Mouse (Mus musculus) embryonic facial prominence, embryonic 14.5 days (tissue): ENCODE data around the gene Unc13a. TPM values are rescaled to one million over a fixed set of nuclear protein-coding genes. Genes with fewer than 3 reads are reported as not detected.

Experiments
- ATAC-seq: fragments of 200-750 bp; cut with Nextera tagmentation; 2 replicates; pipeline ENCODE4 v1.8.0; 2017; ENCODE audit warnings: low read depth, moderate number of reproducible peaks, moderate TSS enrichment
- DNase-seq: peaks from one replicate; pipeline ENCODE4 v3.0.0-alpha.2; 2015; ENCODE audit warnings: low spot score
- H3K27ac ChIP-seq: fragments of 300-500 bp; sonication (generic); replicated peaks from 2 replicates; pipeline ENCODE4 v1.5.1; 2014; ENCODE audit warnings: low read depth, mild to moderate bottlenecking, low read length, moderate library complexity
- H3K27me3 ChIP-seq: fragments of 300-500 bp; sonication (generic); replicated peaks from 2 replicates; pipeline ENCODE4 v1.6.1; 2014; ENCODE audit warnings: low read length; ENCODE audit not compliant: control insufficient read depth, insufficient read depth
- H3K36me3 ChIP-seq: fragments of 300-500 bp; sonication (generic); 2 replicates; pipeline ENCODE4 v1.6.1; 2014; ENCODE audit warnings: low read length, mixed read lengths; ENCODE audit not compliant: control insufficient read depth, insufficient read depth
- H3K4me1 ChIP-seq: fragments of 300-500 bp; sonication (generic); 2 replicates; pipeline ENCODE4 v1.6.1; 2014; ENCODE audit warnings: antibody characterized with exemption, low read length; ENCODE audit not compliant: control insufficient read depth, insufficient read depth
- H3K4me2 ChIP-seq: fragments of 300-500 bp; sonication (generic); 2 replicates; pipeline ENCODE4 v1.6.1; 2014; ENCODE audit warnings: low read depth, mild to moderate bottlenecking, low read length, moderate library complexity, mixed read lengths
- H3K4me3 ChIP-seq: fragments of 300-500 bp; sonication (generic); 2 replicates; pipeline ENCODE4 v1.5.1; 2014; ENCODE audit warnings: low read depth, mild to moderate bottlenecking, low read length
- H3K9ac ChIP-seq: fragments of 300-500 bp; sonication (generic); 2 replicates; pipeline ENCODE4 v1.6.1; 2014; ENCODE audit warnings: low read depth, mild to moderate bottlenecking, low read length, moderate library complexity, mixed read lengths
- H3K9me3 ChIP-seq: fragments of 300-500 bp; sonication (generic); 2 replicates; pipeline ENCODE4 v1.6.1; 2016; ENCODE audit warnings: low read length; ENCODE audit not compliant: control insufficient read depth
- WGBS: fragments of 180-500 bp; shearing (Covaris S2); extraction: QIAGEN DNeasy Blood & Tissue Kit; methylation state at CpG from one replicate; pipeline ENCODE4 v1.1.7; 2014; 5-methylcytosine and 5-hydroxymethylcytosine counted together
- polyA plus RNA-seq: library from polyadenylated mRNA; unstranded; fragments of >200 nt; fragmentation: Nextera tagmentation; extraction: Ambion mirVana; gene quantifications from 2 replicates; pipeline ENCODE4 v1.2.1, GENCODE M21; 2014

The Unc13a gene
- polyA plus RNA-seq, 1 experiment from 2014 or later = 1.1 TPM

- peak; percentile 73 for DNase-seq
- Histone ChIP-seq H3K27ac (0 out of 2 replicates have a peak within 1 kb of the TSS, but pooled peaks have one; percentile 22), H3K4me2 (peak within 1 kb of the TSS; percentile 88), H3K36me3 (no peaks in the 10 kb centered on the region), H3K4me1 (peaks cover 9% of the 10 kb centered on the region; the same call in 1 of the 2 replicates), H3K9ac (peak within 1 kb of the TSS; percentile 75), H3K4me3 (peak within 1 kb of the TSS; percentile 61), H3K9me3 (no peaks in the 10 kb centered on the region), H3K27me3 (peaks cover 51% of the 10 kb centered on the region)
- 5% methylated on average over 22 of the region's 40 CpGs for WGBS
- ATAC-seq = peak; percentile 42
These were observed 4.6 kb upstream of the Unc13a start, which contains the start of gene Jak3 for GRCm38 (mm10) chr8:71676020-71676741. TSS of gene Jak3 (plus strand) at chr8:71676296.

DNA sequence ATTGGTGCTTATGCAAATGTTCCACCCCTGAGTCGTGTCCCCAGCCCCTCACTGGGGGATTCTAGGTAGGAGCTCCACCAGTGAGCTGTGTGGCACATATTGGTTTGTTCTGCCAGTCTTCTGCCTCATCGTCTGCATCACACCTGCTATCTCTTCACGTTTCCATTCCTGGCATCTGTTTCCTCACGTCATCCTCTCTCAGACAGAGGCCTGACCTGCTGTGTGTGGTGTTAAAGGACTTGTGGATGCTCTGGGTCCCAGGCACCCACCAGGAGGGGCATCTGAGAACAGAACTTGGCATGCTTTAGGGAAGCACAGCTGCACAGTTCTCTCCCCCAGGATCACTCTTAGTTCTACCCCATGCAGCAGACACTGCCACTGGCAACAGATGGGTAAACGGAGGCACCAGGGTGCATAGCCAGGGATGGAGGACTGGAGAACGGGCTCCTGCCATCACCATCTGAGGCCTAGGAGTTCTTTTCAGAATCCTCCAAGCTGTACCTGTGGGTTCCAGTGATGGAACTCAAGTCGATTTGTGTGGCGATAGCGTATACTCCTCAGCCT lies 4.0 kb upstream of the Unc13a start:
- no peak for DNase-seq
- H3K36me3 ChIP-seq = no peaks in the 10 kb centered on the region
- 35% methylated on average over 9 of the region's 9 CpGs for WGBS
- H3K4me2 ChIP-seq = peak overlapping the region; percentile 88; the same call in 1 of the 2 replicates
- peaks cover 15% of the 10 kb centered on the region; the same call in 1 of the 2 replicates for H3K4me1 ChIP-seq
- H3K27me3 ChIP-seq = peaks cover 44% of the 10 kb centered on the region
- no peak overlapping the region for H3K9ac ChIP-seq
- H3K9me3 ChIP-seq = no peaks in the 10 kb centered on the region
- no peak overlapping the region for H3K27ac ChIP-seq
- no peak for ATAC-seq
- H3K4me3 ChIP-seq = peak overlapping the region; percentile 61; the same call in 1 of the 2 replicates

DNA sequence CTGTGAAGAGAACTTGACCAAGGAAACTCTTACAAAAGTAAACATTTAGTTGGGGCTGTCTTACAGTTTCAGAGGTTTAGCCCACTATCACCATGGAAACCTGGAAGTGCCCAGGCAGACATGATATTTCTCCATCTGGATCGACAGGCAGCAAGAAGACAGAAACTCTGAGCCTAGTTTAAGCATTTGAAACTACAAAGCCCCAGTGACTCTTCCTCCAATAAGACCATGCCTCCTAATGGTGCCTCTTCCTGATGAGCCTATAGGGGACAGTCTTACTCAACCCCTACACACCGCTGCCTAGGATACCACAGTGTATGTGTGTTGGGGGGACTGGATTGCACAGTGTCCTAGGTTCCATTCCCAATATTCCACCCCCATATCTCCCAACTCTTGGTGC lies 2.5 kb upstream of the Unc13a start:
- DNase-seq (no peak), ATAC-seq (no peak)
- H3K36me3 ChIP-seq = no peaks in the 10 kb centered on the region
- no peak overlapping the region for H3K4me3 ChIP-seq
- H3K27ac ChIP-seq = no peak overlapping the region
- H3K27me3 ChIP-seq = peaks cover 36% of the 10 kb centered on the region
- H3K9me3 ChIP-seq = no peaks in the 10 kb centered on the region
- H3K4me2 ChIP-seq = no peak overlapping the region
- WGBS = 72% methylated on average over 2 of the region's 2 CpGs
- H3K4me1 ChIP-seq = peaks cover 12% of the 10 kb centered on the region; the same call in 1 of the 2 replicates
- H3K9ac ChIP-seq = no peak overlapping the region

DNA sequence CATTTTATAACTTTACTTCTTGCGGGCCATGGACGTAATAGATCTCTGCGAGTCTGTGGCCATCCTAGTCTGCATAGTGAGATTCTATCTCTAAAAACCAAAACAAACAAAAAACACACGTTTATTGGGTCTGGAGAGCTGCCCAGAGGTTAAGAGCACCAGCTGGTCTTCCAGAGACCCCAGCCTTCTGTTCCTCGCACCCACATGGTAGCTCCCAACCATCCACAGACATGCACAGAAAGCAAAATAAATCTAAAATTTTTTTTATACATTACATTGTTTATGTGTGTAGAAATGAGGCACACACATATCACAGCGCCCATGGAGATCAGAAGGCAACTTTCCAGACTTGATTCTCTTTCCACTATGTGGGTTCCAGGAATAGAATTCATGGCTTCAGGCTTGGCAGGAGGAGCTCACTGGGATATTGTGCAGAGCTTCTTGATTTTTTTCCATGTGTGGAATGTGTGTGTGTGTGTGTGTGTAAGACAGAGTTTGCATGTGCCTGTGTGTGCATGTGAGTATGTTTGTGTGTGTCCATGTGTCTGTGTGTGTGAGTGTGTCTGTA lies 695 bp upstream of the Unc13a start:
- WGBS = 59% methylated on average over 6 of the region's 6 CpGs
- H3K4me2 ChIP-seq = peak overlapping the region; percentile 97
- H3K36me3 ChIP-seq = no peaks in the 10 kb centered on the region
- H3K27me3 ChIP-seq = peaks cover 27% of the 10 kb centered on the region
- DNase-seq (no peak), ATAC-seq (no peak)
- peak overlapping the region; percentile 50 for H3K4me3 ChIP-seq
- peak overlapping the region; percentile 49; the same call in 1 of the 2 replicates for H3K9ac ChIP-seq
- H3K27ac ChIP-seq = no peak overlapping the region; the same call in 1 of the 2 replicates
- H3K9me3 ChIP-seq = no peaks in the 10 kb centered on the region
- H3K4me1 ChIP-seq = peaks cover 12% of the 10 kb centered on the region; the same call in 1 of the 2 replicates

DNA sequence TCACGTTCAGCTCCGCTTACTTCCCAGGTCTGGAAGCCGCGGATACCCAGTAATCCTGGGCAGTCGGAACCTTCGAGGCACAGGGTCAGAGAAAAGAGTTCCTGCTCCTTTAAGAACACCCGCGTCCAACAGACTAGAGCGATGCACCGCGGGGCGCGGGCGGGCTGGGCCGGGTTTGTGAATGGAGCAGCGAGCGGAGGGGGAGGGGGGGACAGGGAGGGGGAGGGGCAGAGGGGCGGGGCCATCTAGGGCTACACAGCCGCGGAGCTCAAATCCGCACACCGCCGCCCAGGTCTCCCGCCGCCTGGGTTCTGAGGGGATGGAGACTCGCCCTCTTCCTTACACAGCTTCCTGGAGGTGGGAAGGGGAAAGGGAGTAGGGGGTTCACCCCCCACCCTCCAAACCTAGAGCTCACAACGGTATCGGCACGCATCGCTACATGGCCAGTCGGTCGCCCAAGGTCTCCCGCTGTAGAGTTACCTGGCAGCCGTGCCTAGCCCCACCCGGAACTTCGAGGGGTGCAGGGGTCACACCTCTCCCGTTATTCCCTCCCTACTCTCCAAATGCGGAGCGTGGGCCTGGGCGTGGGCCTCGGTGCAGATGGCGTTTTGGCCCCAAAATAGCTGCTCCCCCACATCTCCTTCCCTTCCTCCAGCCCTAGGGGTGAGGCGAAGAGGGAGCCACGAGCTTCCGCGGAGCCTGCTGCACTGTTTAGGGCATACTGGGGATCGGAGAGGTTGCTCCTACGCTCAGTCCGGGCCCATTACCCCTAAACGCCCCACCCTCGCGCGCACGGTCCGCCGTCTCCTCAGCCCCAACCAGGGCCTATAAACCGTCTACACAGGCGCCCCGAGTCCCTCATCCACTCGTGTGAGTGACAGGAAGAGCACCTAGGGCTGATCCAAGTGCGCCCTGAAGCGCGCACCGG lies 672 bp downstream of the Unc13a start:
- H3K4me1 ChIP-seq = peaks cover 12% of the 10 kb centered on the region; the same call in 1 of the 2 replicates
- peak; percentile 80 for DNase-seq
- ATAC-seq = peak; percentile 48
- H3K27ac ChIP-seq = no peak overlapping the region
- peak overlapping the region; percentile 50 for H3K4me3 ChIP-seq
- peak overlapping the region; percentile 97 for H3K4me2 ChIP-seq
- no peaks in the 10 kb centered on the region for H3K9me3 ChIP-seq
- H3K9ac ChIP-seq = peak overlapping the region; percentile 49
- 1% methylated on average over 48 of the region's 64 CpGs for WGBS
- H3K36me3 ChIP-seq = no peaks in the 10 kb centered on the region
- H3K27me3 ChIP-seq = peaks cover 28% of the 10 kb centered on the region

DNA sequence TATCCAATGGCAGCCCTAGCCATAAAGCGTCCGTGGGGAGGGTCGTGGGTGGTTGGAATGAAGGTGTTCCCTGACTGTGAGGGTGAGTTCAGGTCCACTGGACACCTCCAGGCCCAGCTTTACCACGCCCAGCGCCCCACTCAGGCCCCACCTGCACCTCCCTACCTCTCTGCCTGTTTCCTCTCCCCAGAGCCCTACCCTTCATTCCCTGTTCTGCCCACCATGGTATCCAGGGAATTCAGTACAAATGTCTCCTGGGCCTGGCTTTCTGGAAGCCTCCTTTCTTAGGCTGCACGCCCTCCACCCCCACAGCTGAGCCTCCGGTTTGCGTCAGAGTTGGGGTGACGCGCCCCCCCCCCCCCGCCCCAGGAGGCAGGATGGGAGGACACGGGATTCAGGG lies 1.4 kb downstream of the Unc13a start:
- Histone ChIP-seq H3K4me1 (peaks cover 12% of the 10 kb centered on the region; the same call in 1 of the 2 replicates), H3K36me3 (no peaks in the 10 kb centered on the region), H3K9ac (peak overlapping the region; percentile 32; the same call in 1 of the 2 replicates), H3K4me2 (peak overlapping the region; percentile 97), H3K27ac (no peak overlapping the region), H3K4me3 (peak overlapping the region; percentile 50), H3K9me3 (no peaks in the 10 kb centered on the region), H3K27me3 (peaks cover 23% of the 10 kb centered on the region)
- DNase-seq (no peak), ATAC-seq (no peak)
- 15% methylated on average over 8 of the region's 12 CpGs for WGBS

GRCm38 (mm10) chr8:71668220-71668975 lies 3.2 kb downstream of the Unc13a start:
- Histone ChIP-seq H3K36me3 (no peaks in the 10 kb centered on the region), H3K9ac (no peak overlapping the region), H3K27ac (no peak overlapping the region), H3K4me3 (no peak overlapping the region), H3K4me2 (peak overlapping the region; percentile 16; the same call in 1 of the 2 replicates), H3K9me3 (no peaks in the 10 kb centered on the region), H3K4me1 (peaks cover 12% of the 10 kb centered on the region; the same call in 1 of the 2 replicates), H3K27me3 (peaks cover 21% of the 10 kb centered on the region)
- WGBS = 1% methylated on average over 20 of the region's 21 CpGs
- peak; percentile 27 for DNase-seq
- no peak for ATAC-seq
